Mouse (Mus musculus) stomach, embryonic 15.5 days (tissue): ENCODE measurements around the gene Rasgef1a. TPM values are rescaled to one million over a fixed set of nuclear protein-coding genes. Genes with fewer than 3 reads are reported as not detected.
A peak's percentile ranks its signal among the peaks of the same experiment; 100 is the strongest.

ENCODE experiments used
- ATAC-seq: fragments of 200-750 bp; cut with Nextera tagmentation; 2 replicates; pipeline ENCODE4 v1.8.0; 2017; ENCODE audit warnings: low read depth, moderate number of reproducible peaks, moderate TSS enrichment; ENCODE audit not compliant: insufficient read depth, low FRiP score
- H3K27ac ChIP-seq: fragments of 300-500 bp; sonication (generic); 2 replicates; pipeline ENCODE4 v1.5.1; 2015; ENCODE audit warnings: mild to moderate bottlenecking, inconsistent platforms
- H3K27me3 ChIP-seq: fragments of 300-500 bp; sonication (generic); replicated peaks from 2 replicates; pipeline ENCODE4 v1.6.1; 2015; ENCODE audit warnings: inconsistent platforms
- H3K36me3 ChIP-seq: fragments of 300-500 bp; sonication (generic); 2 replicates; pipeline ENCODE4 v1.6.1; 2015; ENCODE audit warnings: inconsistent platforms
- H3K4me1 ChIP-seq: fragments of 300-500 bp; sonication (generic); 2 replicates; pipeline ENCODE4 v1.6.1; 2015; ENCODE audit warnings: inconsistent platforms
- H3K4me2 ChIP-seq: fragments of 300-500 bp; sonication (generic); 2 replicates; pipeline ENCODE4 v1.6.1; 2015; ENCODE audit warnings: mild to moderate bottlenecking, inconsistent platforms
- H3K4me3 ChIP-seq: fragments of 300-500 bp; sonication (generic); replicated peaks from 2 replicates; pipeline ENCODE4 v1.5.1; 2015; ENCODE audit warnings: inconsistent platforms
- H3K9ac ChIP-seq: fragments of 300-500 bp; sonication (generic); 2 replicates; pipeline ENCODE4 v1.6.1; 2015; ENCODE audit warnings: inconsistent platforms
- H3K9me3 ChIP-seq: fragments of 300-500 bp; sonication (generic); 2 replicates; pipeline ENCODE4 v1.6.1; 2016; ENCODE audit warnings: inconsistent platforms
- WGBS: fragments of 180-500 bp; shearing (Covaris S2); methylation state at CpG from one replicate; pipeline ENCODE4 v1.1.7; 2015; 5-methylcytosine and 5-hydroxymethylcytosine counted together
- polyA plus RNA-seq: library from polyadenylated mRNA; unstranded; fragments of >200 nt; fragmentation: Nextera tagmentation; extraction: Ambion mirVana; gene quantifications from 2 replicates; pipeline ENCODE4 v1.2.1, GENCODE M21; 2015

Rasgef1a gene
- 0.44 and 0.49 TPM in 2 replicates for polyA plus RNA-seq

DNA sequence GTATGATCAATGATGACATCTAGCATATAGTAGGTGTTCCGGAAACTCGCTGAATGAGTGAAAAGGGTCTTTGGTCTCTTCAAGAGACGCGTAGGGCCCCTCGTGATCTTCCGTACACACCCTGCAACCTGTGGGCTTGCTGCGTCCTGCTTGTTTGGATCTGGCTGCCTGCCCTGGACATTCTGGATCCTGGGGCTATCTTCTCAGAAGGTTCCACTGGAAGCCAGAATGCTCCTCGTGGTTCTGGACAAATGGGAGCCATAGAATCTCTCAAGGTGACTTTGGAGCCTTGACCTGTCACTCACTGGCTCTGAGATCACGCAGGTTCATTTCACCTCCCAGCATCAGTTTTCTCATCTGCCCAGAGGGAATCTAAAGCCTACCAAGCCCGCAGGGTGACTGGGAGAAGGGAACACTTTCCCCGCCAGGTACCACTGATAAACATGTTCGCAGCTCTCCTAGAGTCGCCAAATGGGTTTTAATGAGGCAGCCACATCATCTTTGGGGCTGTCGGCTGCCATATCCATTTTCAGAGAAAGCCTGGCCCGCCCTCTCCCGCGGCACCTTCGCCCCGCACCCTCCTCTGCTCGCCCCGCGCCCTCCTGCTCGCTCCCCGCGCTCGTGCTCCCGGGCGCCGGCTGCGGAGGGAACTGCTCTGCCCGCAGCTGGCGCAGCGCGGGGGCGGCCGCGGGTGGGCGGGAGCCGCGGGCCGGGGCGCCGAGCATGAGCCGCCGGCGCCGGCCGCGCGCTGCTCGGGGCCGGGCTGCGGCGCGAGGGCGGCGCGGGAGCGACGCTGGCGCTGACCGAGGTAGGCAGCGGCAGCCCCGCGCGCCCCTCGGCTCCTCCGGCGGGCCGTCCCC, at the start of gene Rasgef1a:
TSS of gene Rasgef1a (plus strand) at position 683 of the 860 bp plus-strand sequence.
- ATAC-seq = no peak
- WGBS = 11% methylated on average over 61 of the region's 70 CpGs
- peak within 1 kb of the TSS; percentile 83 for H3K4me2 ChIP-seq
- H3K36me3 ChIP-seq = no peaks in the 10 kb centered on the region
- H3K27ac ChIP-seq = no peak within 1 kb of the TSS
- peaks cover 36% of the 10 kb centered on the region for H3K27me3 ChIP-seq
- H3K4me3 ChIP-seq = peak within 1 kb of the TSS; percentile 38
- H3K4me1 ChIP-seq = peaks cover 5% of the 10 kb centered on the region
- H3K9me3 ChIP-seq = no peaks in the 10 kb centered on the region
- H3K9ac ChIP-seq = no peak within 1 kb of the TSS

DNA sequence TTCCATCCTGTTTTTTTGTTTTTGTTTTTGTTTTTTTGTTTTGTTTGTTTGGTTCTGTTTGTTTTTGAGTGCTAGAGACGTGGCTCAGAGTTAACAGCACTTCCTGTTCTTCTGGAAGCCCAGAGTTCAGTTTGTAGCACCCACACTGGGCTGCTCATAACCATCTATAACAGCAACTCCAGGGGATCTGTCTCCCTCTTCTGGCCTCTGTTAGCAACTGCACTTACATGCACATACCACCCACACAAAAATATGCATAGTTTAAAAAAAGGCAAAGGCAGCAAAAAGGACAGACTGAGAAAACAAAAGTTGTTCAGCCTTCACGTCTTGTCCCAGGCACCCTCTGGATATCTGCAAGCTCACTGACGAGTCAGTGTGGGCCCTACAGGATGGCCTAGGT, 48.0 kb upstream of the Rasgef1a start:
- H3K4me2 ChIP-seq = no peak overlapping the region
- 80% methylated on average over 3 of the region's 3 CpGs for WGBS
- no peak overlapping the region for H3K27ac ChIP-seq
- H3K9me3 ChIP-seq = no peaks in the 10 kb centered on the region
- no peak overlapping the region for H3K9ac ChIP-seq
- ATAC-seq = no peak
- no peaks in the 10 kb centered on the region for H3K4me1 ChIP-seq
- no peaks in the 10 kb centered on the region for H3K27me3 ChIP-seq
- no peak overlapping the region for H3K4me3 ChIP-seq
- H3K36me3 ChIP-seq = no peaks in the 10 kb centered on the region

- no peak overlapping the region for H3K4me2 ChIP-seq
- no peak for ATAC-seq
- 33% methylated on average over 9 of the region's 9 CpGs for WGBS
Measured at GRCm38 (mm10) chr6:117966729-117967128, 44.5 kb upstream of the Rasgef1a start.

DNA sequence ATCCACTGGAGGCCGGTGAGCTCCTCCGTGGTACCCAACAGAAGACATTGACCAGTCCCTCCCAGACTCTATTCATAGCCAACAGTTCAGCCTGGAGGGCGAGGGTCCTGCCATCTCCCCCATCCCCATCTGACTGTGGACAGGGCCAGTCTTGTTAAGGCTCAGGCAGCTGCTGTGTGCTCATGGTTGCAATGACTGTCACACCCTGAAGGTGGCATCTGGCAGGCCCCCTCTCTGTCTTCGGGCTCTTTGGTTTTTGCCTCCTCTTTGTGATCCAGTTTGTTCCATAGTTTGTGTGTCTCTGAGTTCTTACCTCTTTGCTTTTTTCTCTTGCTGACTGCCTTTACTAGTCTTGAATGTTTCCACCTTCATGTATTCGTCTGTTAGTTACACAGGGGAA, 24.1 kb upstream of the Rasgef1a start:
- no peak for ATAC-seq
- no peak overlapping the region for H3K9ac ChIP-seq
- H3K4me2 ChIP-seq = no peak overlapping the region
- 57% methylated on average over 5 of the region's 5 CpGs for WGBS
- no peaks in the 10 kb centered on the region for H3K36me3 ChIP-seq
- H3K27ac ChIP-seq = no peak overlapping the region
- H3K9me3 ChIP-seq = no peaks in the 10 kb centered on the region
- H3K27me3 ChIP-seq = no peaks in the 10 kb centered on the region
- no peak overlapping the region for H3K4me3 ChIP-seq
- H3K4me1 ChIP-seq = no peaks in the 10 kb centered on the region

More at GRCm38 (mm10) chr6:117966729-117967128, 44.5 kb upstream of the Rasgef1a start:
- Histone ChIP-seq H3K27ac (no peak overlapping the region), H3K4me3 (no peak overlapping the region), H3K9me3 (no peaks in the 10 kb centered on the region), H3K27me3 (no peaks in the 10 kb centered on the region), H3K36me3 (no peaks in the 10 kb centered on the region), H3K4me1 (no peaks in the 10 kb centered on the region), H3K9ac (no peak overlapping the region)

DNA sequence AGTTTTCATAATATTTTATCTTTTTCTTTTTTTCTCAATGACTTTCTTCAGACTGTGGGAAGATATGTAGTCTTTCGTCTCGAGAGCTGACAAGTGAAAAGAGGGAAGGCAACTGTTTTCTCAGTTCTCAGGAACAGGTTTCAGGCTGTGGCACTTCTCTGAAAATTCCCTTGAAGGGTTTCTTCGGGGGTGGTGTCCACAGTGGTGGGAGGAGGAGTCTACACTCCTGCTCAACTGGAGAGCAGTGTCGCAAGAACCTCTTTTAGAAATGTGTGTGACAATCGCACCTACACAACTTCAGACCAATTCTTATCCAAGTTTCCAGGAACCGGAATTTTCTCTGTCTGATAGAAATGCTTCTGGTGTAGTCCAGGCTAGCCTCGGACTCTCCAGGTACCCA, 22.0 kb upstream of the Rasgef1a start:
- Histone ChIP-seq H3K4me1 (no peaks in the 10 kb centered on the region), H3K9me3 (no peaks in the 10 kb centered on the region), H3K27me3 (no peaks in the 10 kb centered on the region), H3K9ac (no peak overlapping the region), H3K36me3 (no peaks in the 10 kb centered on the region), H3K4me2 (no peak overlapping the region), H3K27ac (no peak overlapping the region), H3K4me3 (no peak overlapping the region)
- 79% methylated on average over 7 of the region's 7 CpGs for WGBS
- ATAC-seq = no peak

DNA sequence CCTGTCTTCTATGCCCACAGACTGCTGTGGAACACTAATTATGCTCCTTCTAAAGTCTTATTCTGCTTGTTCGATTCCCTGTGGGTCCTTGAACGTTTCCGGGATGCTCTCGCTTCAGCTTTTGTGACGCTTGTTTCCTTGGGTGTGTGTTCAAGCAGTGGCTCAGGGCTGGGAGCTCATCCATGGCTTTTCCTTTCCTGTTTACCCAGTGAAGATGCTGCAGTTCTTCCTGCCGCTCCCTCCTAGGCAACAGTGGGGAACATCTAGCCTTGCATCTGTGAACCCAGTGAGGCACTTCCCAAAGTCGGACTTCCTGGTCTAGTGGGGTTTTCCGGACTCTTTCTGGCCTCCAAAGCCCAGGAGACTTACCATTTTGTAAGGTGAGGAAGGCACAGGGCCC, 20.6 kb upstream of the Rasgef1a start:
- ATAC-seq = no peak
- WGBS = 77% methylated on average over 8 of the region's 8 CpGs
- Histone ChIP-seq H3K36me3 (no peaks in the 10 kb centered on the region), H3K4me2 (no peak overlapping the region), H3K9ac (no peak overlapping the region), H3K9me3 (no peaks in the 10 kb centered on the region), H3K27me3 (no peaks in the 10 kb centered on the region), H3K4me3 (no peak overlapping the region), H3K27ac (no peak overlapping the region), H3K4me1 (no peaks in the 10 kb centered on the region)

DNA sequence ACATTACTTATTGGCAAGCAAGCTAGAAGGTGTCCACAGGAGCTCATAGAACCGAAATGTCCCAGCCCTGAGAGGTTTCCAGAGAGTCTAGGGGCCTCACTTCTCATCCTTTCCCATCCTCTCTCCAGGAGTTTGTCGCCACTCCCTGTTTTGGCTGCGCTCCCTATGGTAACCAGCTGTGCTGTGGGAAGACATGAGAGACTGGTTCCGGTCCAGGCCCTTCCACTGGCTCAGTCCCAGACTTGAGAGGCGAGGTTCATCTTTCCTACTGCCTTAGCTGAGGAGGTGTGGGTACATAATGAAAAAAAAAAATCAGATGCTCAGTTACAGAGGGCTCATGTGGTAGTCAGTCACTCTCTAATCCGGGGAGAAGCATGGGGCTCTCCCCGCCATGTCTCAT, 19.9 kb upstream of the Rasgef1a start:
- Histone ChIP-seq H3K4me2 (no peak overlapping the region), H3K4me3 (no peak overlapping the region), H3K27ac (no peak overlapping the region), H3K9ac (no peak overlapping the region), H3K27me3 (no peaks in the 10 kb centered on the region), H3K9me3 (no peaks in the 10 kb centered on the region), H3K36me3 (no peaks in the 10 kb centered on the region), H3K4me1 (no peaks in the 10 kb centered on the region)
- ATAC-seq = no peak
- 72% methylated on average over 7 of the region's 7 CpGs for WGBS

GRCm38 (mm10) chr6:117991928-117992327, 19.3 kb upstream of the Rasgef1a start:
- H3K9me3 ChIP-seq = no peaks in the 10 kb centered on the region
- H3K9ac ChIP-seq = no peak overlapping the region
- no peaks in the 10 kb centered on the region for H3K4me1 ChIP-seq
- no peaks in the 10 kb centered on the region for H3K27me3 ChIP-seq
- H3K36me3 ChIP-seq = no peaks in the 10 kb centered on the region
- ATAC-seq = no peak
- H3K4me3 ChIP-seq = no peak overlapping the region
- no peak overlapping the region for H3K27ac ChIP-seq
- WGBS = 61% methylated on average over 8 of the region's 8 CpGs
- H3K4me2 ChIP-seq = no peak overlapping the region

GRCm38 (mm10) chr6:117995168-117995567, 16.1 kb upstream of the Rasgef1a start:
- ATAC-seq = no peak
- Histone ChIP-seq H3K27ac (no peak overlapping the region), H3K27me3 (no peaks in the 10 kb centered on the region), H3K36me3 (no peaks in the 10 kb centered on the region), H3K9ac (no peak overlapping the region), H3K9me3 (no peaks in the 10 kb centered on the region), H3K4me3 (no peak overlapping the region), H3K4me2 (no peak overlapping the region), H3K4me1 (no peaks in the 10 kb centered on the region)
- 50% methylated on average over 9 of the region's 9 CpGs for WGBS

GRCm38 (mm10) chr6:118001272-118001671, 10.0 kb upstream of the Rasgef1a start:
- WGBS = 16% methylated on average over 3 of the region's 3 CpGs
- Histone ChIP-seq H3K27ac (no peak overlapping the region), H3K4me3 (no peak overlapping the region), H3K4me2 (no peak overlapping the region), H3K9ac (no peak overlapping the region), H3K4me1 (no peaks in the 10 kb centered on the region), H3K27me3 (no peaks in the 10 kb centered on the region), H3K9me3 (no peaks in the 10 kb centered on the region), H3K36me3 (no peaks in the 10 kb centered on the region)
- ATAC-seq = no peak

DNA sequence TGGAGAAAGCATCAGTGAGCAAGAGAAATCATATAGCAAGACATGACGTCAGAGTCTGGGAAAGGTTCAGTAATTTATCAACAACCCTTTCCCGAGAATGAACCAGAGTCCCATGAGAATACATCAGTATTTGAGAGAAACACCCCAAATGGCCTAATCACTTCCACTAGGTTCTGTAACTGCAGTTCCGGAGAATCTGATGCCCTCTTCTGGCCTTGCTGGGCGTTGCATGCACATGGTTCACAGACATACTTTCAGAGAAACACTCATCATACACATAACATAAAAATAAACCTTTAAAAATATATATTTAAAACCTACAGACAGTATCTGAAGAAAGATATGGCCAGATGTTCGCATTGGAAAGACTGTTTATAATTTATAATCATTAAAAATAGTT, 3.9 kb upstream of the Rasgef1a start:
- H3K4me1 ChIP-seq = peaks cover 5% of the 10 kb centered on the region
- 48% methylated on average over 5 of the region's 5 CpGs for WGBS
- H3K27ac ChIP-seq = no peak overlapping the region
- H3K27me3 ChIP-seq = peaks cover 22% of the 10 kb centered on the region
- H3K9ac ChIP-seq = no peak overlapping the region
- H3K4me3 ChIP-seq = no peak overlapping the region
- H3K36me3 ChIP-seq = no peaks in the 10 kb centered on the region
- ATAC-seq = no peak
- no peaks in the 10 kb centered on the region for H3K9me3 ChIP-seq
- no peak overlapping the region for H3K4me2 ChIP-seq

DNA sequence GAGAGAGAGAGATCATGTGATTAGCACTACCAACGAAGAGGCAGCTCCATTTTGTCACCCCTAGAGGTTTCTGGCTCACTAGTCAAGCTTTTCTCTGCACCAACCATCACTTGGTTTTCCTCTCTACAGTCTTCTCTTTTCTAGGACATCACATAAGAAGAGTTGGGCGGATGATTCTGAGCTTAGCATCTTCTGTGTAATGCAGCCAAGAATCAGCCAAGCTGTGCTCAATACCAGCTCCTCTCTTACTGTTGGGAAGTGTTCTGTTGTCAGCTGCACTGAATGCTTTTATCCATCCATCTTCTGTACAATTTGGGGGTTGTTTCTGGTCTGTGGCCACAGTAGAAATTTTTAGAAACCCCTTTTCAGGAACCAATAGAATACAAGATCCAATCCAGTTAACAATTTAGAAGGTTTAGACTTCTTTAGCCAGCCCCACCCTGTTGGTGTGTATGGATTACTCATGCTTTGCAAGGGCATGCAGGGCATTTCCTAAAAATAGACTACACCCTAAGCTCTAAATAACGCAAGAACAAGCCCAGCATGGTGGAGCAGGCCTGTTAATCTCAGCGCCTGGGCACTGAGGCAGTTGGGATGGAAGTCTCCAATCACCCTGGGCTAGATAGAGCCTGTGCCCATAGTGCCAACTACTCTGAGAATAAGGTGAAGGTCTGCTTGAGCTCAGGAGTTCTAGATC, 3.2 kb upstream of the Rasgef1a start:
- ATAC-seq = no peak
- Histone ChIP-seq H3K9ac (no peak overlapping the region), H3K4me2 (no peak overlapping the region), H3K27ac (no peak overlapping the region), H3K4me3 (no peak overlapping the region), H3K4me1 (peaks cover 5% of the 10 kb centered on the region), H3K9me3 (no peaks in the 10 kb centered on the region), H3K27me3 (peaks cover 26% of the 10 kb centered on the region), H3K36me3 (no peaks in the 10 kb centered on the region)
- WGBS = 69% methylated on average over 4 of the region's 4 CpGs
